Mouse (Mus musculus) sigmoid colon, adult 10 weeks (tissue): ENCODE data around the gene Mob3a. TPM values are rescaled to one million over a fixed set of nuclear protein-coding genes. Genes with fewer than 3 reads are reported as not detected.

ENCODE experiments used
- polyA plus RNA-seq: library from polyadenylated mRNA; stranded (reverse); fragments of 350-450 nt; fragmentation: Illumina TruSeq; extraction: RNeasy Lipid Tissue Mini Kit (QIAGEN cat#74804); gene quantifications from one replicate; pipeline ENCODE4 v1.2.3, GENCODE M21; 2014; ENCODE audit warnings: low read depth, low replicate concordance

Mob3a gene
- 4.6 TPM for polyA plus RNA-seq

GRCm38 (mm10) chr10:80701721-80702535 lies at the start of gene Mob3a, which contains the start of gene Izumo4:
Gene Mob3a, minus strand, starts transcription at chr10:80701977.
Gene Izumo4, plus strand, starts transcription at chr10:80702184.

DNA sequence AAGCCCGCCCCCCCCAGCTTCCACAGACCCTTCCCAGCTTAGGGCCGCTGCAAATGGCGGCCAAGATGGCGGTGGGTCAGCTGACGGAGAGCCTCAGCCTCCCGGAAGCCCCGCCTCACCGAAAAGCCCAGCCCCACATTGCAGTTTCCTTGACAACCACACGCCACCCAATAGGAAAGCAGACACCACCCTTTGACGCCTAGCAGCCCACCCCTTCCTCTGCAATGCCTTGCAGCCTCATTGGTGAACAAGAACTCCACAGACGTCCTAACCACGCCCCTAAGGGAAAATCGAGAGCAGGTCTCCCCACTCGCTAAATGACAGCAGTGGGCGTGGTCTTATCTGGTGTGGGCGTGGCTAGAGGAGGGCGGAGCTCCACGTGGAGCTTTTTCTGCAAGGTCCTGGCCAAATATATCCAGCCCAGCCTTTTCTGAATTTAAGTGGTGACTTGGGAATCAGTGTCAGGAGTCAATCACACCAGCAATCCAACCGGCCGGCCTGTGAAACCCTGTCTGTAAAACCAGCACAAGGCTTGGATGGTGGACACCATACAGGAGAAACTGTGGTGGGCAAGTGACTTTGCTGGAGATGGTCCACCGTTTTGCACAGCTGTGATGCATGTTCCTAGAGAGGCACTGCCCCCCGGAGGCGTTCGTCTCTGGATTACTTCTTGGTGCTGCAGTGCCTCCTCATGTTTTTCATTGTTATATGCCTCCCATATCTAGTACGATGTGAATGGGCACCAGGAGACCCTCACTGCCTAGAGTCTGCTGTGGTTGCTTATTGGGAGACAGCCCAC lies 40.6 kb upstream of the Mob3a start, which contains the start of gene Ap3d1:
Gene Ap3d1, minus strand, starts transcription at position 85 of the 799 bp plus-strand sequence.

DNA sequence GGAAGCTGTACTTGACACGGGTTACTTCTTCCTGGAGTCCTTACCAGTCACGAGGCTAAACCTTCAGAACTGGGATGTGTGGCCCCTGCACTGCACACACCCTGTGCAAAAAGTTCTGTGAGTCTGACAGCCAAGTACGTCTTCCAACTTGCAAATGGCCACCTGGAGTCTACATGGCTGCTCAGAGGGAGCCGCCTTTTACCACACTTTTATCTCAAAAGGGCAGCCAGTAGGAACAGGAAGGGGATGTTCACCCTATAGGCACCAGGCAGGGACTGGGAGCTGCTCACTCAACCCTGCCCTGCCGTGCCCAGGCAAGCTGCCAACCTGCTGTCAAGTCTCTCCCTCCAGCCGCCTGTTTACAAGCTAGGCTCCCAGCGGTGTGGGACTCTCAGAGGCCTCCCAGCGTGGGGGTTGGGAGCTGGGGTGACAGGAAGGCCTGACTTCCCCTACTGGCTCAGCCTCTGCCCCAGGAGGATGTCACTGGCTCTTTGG lies 23.8 kb downstream of the Mob3a start, which contains the start of gene Mknk2:
Gene Mknk2, minus strand, starts transcription at position 171 of the 495 bp plus-strand sequence.

GRCm38 (mm10) chr10:80656863-80657623 lies 44.7 kb downstream of the Mob3a start, which contains the start of gene Btbd2:
Gene Btbd2, minus strand, starts transcription at chr10:80657071.

Other genes starting within 250 kb of the Mob3a start
- gene Onecut3, start 207.1 kb downstream of the Mob3a start, polyA plus RNA-seq = not detected
- not detected for gene Atp8b3, start 162.9 kb downstream of the Mob3a start, polyA plus RNA-seq
- gene Rexo1, start 140.4 kb downstream of the Mob3a start, polyA plus RNA-seq = 0.66 TPM
- 2.7 TPM for gene Klf16, start 124.7 kb downstream of the Mob3a start, polyA plus RNA-seq
- gene Abhd17a, start 111.6 kb downstream of the Mob3a start, polyA plus RNA-seq = not detected
- gene Scamp4, start 99.1 kb downstream of the Mob3a start, polyA plus RNA-seq = 1.9 TPM
- gene Adat3, start 99.1 kb downstream of the Mob3a start, polyA plus RNA-seq = not detected
- not detected for gene Gm49322, start 96.0 kb downstream of the Mob3a start, polyA plus RNA-seq
- gene Csnk1g2, start 79.1 kb downstream of the Mob3a start, polyA plus RNA-seq = 1.1 TPM
- gene Btbd2, start 44.9 kb downstream of the Mob3a start, polyA plus RNA-seq = 0.22 TPM
- 3.6 TPM for gene Mknk2, start 23.9 kb downstream of the Mob3a start, polyA plus RNA-seq
- gene Izumo4, start 207 bp upstream of the Mob3a start, polyA plus RNA-seq = 3.5 TPM
- gene Ap3d1, start 40.3 kb upstream of the Mob3a start, polyA plus RNA-seq = 14.0 TPM
- gene Dot1l, start 53.2 kb upstream of the Mob3a start, polyA plus RNA-seq = 3.0 TPM
- gene Sf3a2, start 96.2 kb upstream of the Mob3a start, polyA plus RNA-seq = 2.4 TPM
- gene Plekhj1, start 96.6 kb upstream of the Mob3a start, polyA plus RNA-seq = 3.9 TPM
- gene Amh, start 103.3 kb upstream of the Mob3a start, polyA plus RNA-seq = not detected
- gene Jsrp1, start 111.5 kb upstream of the Mob3a start, polyA plus RNA-seq = not detected
- 116 TPM for gene Oaz1, start 124.7 kb upstream of the Mob3a start, polyA plus RNA-seq
- not detected for gene Lingo3, start 142.1 kb upstream of the Mob3a start, polyA plus RNA-seq
- gene Lsm7, start 153.2 kb upstream of the Mob3a start, polyA plus RNA-seq = 2.8 TPM
- gene Sppl2b, start 153.3 kb upstream of the Mob3a start, polyA plus RNA-seq = not detected
- gene Tmprss9, start 169.9 kb upstream of the Mob3a start, polyA plus RNA-seq = not detected
- not detected for gene Timm13, start 199.0 kb upstream of the Mob3a start, polyA plus RNA-seq
- 1.2 TPM for gene Lmnb2, start 216.3 kb upstream of the Mob3a start, polyA plus RNA-seq
- 12.3 TPM for gene Gadd45b, start 228.1 kb upstream of the Mob3a start, polyA plus RNA-seq